Mouse (Mus musculus) CD8-positive naive resting alpha-beta T cell, adult 2 months (primary cell): ENCODE data around the gene Gm8332.
"Not testable (repeated sequence)": the region's sequence is repeated elsewhere in the genome, so short reads cannot be mapped to it uniquely, and the experiment has no call there.

Source experiments
- DNase-seq, 2 experiments: peaks; one replicate each; pipeline ENCODE4 v3.0.0; 2022; ENCODE audit warnings: low read depth in 2 of 2, low spot score in 2 of 2

Gene Gm8332

DNA sequence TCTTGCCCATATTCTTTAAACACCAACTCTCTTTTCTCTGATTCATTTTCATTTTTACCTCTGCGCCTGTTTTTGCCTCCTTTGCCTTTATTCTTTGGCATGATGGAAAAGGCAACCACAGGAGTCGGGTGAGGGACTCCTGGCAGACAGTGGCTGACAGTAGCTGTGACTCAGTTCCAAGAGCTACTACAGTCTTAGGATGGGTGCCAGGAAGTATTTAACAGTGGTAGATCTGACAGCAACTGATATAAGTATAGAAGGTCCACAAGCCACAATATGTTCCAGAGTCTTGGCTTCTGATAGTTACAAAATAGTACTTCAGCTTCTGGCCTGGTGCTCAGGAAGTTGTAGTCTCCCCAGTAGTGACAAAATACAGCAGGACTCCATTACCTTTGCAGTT is at the start of gene Gm8332:
TSS of gene Gm8332 (minus strand) at position 101 of the 400 bp plus-strand sequence.
- DNase-seq, result not testable (repeated sequence)

DNA sequence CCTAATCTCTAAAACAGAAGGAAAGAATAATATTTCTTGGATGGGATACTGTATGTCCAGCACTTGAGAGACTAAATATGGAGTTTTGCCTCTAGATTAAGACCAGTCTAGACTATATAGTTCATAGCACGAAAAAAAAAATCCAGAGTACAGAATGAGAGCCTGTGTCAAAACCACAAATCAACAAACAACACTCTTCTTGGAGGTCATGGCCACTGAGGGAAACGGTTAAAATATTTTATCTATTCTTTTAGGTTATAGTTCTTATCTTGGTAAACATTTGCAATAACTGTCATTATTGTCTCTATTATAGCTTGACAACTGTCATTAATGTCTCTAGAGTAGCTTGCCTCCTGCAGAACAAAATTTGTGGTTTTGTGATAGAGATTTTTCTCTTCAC is 47.3 kb upstream of the Gm8332 start:
- DNase-seq, result not testable (repeated sequence)

DNA sequence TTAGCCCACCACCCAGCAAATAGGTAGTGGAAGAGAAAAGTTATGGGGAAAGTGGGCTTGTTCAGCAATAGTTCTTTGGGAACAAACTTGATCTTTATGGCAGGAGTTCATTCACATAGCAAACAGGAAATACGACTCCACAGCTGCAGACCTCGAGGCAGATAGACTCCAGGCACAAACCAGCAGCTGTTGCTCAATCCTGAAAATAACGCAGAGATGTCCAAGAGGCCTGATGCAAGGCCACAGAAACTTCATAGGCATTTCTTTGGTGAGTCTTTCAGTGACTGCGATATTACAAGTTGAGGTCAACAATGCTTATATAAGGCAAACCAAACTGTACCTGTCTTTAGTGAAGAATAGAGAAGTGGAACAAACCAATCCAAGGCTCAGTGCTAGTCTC is 43.2 kb upstream of the Gm8332 start:
- not testable (repeated sequence) for DNase-seq

DNA sequence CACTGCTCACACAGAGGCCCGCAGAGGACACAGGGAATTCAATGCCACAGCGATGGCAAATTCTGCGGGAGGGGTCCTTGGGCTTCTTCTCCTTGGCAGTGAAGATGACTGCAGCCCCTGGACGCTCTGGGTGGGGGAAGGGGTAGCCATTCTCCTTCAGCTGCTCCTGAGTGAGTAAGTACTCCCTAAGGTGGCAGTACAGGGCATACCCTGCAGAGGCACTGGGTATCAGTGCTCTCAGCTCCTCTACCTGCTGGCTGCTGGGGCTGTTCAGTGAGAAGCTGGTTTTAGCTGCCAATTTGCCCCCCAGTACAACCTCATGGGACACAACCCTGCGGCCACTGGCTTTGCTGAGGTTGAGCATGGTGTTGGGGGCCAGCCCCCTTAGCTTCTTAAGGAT is 35.3 kb upstream of the Gm8332 start:
- not testable (repeated sequence) for DNase-seq

DNA sequence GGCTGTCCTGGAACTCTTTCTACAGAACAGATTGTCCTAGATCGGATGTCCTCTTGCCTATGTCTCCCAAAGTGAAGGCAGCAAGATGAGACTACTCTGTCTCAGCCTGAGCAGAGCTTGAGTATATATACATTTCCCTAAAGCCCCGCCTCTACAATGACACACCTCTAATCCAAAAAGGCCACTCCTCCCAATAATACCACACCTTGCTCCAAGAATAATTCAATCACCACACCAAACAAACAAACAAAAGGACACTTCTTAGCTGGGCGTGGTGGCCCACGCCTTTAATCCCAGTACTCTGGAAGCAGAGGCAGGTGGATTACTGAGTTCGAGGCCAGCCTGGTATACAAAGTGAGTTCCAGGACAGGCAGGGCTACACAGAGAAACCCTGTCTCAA is 24.5 kb upstream of the Gm8332 start, which contains the start of gene Gm5662:
TSS of gene Gm5662 (minus strand) at position 101 of the 400 bp plus-strand sequence.
- not testable (repeated sequence) for DNase-seq

DNA sequence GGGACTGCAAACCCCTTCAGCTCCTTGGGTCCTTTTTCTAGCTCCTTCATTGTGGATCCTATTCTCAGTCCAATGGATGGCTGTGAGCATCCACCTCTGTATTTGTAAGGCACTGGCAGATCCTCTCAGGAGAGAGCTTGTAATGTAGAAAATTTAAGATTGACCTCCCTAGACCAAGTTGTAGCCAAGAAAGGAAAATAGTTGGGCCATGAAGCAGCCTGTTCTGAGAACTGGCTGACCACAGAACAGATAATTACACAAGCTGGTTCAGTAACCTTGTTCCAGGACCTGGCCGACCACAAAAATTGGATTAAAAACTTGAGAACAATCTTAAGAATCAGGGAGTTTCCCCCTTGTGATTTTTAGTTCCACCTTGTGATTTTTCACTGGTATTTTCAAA is 7.3 kb upstream of the Gm8332 start:
- DNase-seq, result no peak

DNA sequence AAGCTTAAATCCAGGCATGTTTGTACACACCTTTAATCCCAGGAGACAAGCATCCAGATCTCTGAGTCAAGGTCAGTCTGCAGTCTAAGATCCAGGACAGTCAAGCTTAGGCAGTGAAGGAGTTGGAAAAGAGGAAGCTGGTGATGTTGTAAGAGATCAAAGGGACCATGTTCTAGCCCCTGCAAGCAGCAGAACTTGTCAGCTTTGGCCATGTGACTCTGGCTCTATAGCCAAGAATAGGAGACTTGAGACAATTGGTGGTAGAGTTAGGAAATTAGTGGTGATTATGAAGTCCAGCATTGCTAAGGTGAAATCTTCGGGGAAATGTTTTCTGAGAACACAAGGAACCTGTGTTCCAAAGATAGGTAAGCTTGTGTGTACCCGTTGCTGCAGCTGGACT is 6.0 kb upstream of the Gm8332 start:
- DNase-seq, result not testable (repeated sequence)

DNA sequence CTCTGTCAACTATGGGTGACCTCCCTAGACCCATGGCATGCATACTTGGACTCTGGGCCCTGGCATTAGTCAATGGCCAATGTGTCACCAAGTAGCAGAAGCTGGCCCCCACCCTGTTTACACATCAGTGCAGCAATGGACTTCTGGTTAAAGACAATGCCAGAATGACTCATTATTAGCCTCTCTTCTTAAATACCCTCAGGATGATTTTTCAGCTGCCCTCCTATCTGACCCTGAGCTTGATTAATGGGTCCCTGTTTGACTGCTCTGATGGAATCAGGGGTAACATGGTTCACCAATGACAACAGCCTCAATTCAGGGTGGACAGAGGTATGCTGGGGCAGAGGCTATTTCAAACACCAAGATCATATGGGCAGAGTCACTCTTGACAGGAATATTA is 4.1 kb downstream of the Gm8332 start:
- DNase-seq, result not testable (repeated sequence)

DNA sequence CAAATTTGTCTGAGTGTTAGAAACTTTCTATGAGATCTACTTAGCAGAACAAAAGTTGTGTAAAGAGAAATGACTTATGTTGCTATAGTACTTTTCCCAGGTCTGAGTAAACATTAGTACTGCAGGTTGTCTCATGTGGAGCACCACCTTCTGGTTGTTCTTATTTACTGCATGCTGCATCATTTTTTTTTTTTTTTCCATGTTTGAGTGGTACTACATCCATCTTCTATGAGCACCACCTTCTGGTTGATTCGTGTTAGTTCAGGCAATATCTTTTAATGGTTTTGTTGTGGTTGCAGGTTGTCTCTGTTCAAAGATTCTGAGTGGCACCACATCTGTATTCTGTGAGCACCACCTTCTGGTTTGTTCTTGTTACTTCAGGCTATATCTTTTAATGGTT is 7.0 kb downstream of the Gm8332 start:
- not testable (repeated sequence) for DNase-seq

DNA sequence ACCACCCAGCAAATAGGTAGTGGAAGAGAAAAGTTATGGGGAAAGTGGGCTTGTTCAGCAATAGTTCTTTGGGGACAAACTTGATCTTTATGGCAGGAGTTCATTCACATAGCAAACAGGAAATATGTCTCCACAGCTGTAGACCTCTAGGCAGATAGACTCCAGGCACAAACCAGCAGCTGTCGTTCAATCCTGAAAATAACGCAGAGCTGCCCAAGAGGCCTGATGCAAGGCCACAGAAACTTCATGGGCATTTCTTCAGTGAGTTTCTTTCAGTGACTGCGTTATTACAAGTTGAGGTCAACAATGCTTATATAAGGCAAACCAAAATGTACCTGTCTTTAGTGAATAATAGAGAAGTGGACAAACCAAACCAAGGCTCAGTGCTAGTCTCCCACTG is 30.5 kb downstream of the Gm8332 start:
- DNase-seq, result no peak

DNA sequence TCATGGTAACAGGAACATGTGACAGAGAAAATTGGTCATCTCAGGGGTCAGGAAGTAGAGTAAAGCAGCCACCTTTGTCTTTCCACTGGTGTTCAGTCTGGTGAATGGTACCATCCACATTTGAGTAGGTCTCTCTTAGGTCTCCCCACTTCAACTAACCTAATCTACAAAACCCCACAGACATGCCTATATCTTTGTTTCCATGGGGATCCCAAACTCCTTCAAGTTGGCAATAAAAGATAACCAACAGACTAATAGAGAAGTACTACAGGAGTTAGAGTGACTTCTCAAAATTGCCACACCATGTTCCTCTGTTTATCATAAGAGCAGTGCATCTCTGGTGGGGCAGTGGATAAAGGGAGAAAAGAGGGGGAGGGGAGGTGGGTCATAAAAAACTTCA is 31.8 kb downstream of the Gm8332 start:
- DNase-seq, result not testable (repeated sequence)

DNA sequence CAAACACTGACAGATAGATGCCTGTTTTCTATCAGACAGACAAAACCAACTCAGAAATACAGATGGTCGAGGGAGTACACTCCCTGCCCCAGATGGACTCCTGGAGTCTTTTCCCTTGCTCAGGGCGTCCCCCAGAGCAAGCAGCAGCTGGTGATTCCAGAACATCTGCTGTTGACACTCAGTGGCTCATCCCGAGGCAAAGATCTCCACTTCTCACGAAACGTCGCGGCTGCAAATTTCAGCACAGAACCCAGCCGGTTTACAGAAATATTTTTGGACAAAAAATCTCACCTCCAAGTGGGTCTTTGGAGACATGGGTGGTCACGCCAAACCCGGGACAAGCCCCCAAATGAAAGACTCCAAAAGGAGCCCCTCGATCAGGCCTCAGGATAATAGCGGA is 35.3 kb downstream of the Gm8332 start:
- no peak for DNase-seq

DNA sequence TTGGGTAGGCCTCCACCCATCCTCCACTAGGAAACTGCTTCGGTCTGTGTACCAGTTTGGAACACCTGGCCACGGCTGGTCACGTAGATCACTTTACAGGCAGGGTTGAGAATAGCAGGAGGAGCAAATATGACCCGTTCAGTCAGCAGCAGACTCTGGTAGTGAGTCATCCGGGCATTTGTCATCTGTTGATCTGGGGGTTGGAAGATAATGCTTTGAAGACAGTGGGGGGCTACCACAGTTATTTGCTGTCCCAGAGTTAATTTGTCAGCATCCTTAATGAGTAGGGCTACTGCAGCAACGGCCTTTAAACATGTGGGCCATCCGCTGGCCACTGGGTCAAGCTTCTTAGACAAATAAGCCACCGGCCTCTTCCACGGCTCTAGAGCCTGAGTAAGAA is 38.4 kb downstream of the Gm8332 start:
- DNase-seq, result not testable (repeated sequence)

DNA sequence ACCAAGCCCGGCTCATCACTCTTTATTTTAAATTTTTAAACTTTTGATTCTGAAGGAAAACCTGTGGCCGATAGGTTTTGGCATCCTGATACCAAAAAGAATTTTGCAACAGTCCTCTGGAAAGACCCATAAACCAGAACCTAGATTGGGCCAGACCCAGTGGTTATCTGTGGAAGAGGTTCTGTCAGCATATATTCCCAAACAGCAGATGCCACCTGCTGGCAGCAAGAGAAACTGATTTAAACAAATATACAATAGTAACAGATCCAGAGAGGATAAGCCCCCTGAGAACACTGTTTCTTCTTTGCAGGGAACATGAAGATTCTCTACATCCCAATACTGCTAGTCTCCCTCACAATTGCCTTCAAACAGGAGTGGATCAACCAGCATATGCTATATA is 47.0 kb downstream of the Gm8332 start:
- no peak for DNase-seq
